In the genomic region with DNA sequence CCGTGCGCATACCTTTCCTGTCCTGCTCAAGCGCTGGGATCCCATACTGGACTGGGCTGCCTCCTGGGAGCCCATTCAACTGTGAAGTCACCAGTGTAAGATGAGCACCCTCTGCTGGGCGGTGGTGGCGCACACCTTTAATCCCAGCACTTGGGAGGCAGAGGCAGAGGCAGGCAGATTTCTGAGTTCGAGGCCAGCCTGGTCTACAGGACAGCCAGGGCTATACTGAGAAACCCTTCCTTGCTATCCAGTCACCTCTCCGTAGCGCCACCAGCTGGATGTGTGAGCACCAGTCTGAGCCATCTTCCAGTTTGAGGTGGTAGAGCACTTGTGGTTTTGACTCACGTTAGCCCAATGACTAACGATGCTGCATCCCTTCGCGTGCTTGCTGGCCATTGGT, we compare ENCODE assay signal across 11 mouse cellular contexts. TPM values are rescaled to one million over a fixed set of nuclear protein-coding genes. Genes with fewer than 3 reads are reported as not detected.
DNase-seq lines count a peak whose midpoint lies in the region; ATAC-seq and TF ChIP-seq lines count a peak whose summit lies in the region.
"Had no signal": no experiment of that assay in that cellular context is flagged by ENCODE, and none has a peak within 500 bp of the region (broad histone marks: within the 10 kb centered on the region; RNA-seq: fewer than 3 reads in every experiment).

No protein-coding gene starts in this region.

- H3K9ac ChIP-seq in liver, adult 2 months (ENCODE audit: low read depth, low read length): no peak overlapping the region
- H3K9ac ChIP-seq in liver, embryonic 12.5 days: no peak overlapping the region

- no peaks in the 10 kb centered on the region for H3K9me3 ChIP-seq in liver, embryonic 12.5 days (replicated peaks)

- H3K36me3 ChIP-seq in liver, adult 2 months (ENCODE audit: control insufficient read depth, insufficient read depth, low read length): no peaks in the 10 kb centered on the region
- peaks cover 6% of the 10 kb centered on the region for H3K36me3 ChIP-seq in liver, embryonic 12.5 days

- no peak overlapping the region for H3K4me2 ChIP-seq in liver, embryonic 12.5 days

- no peak for ATAC-seq in liver, embryonic 12.5 days
- 0 out of 2 replicates have a peak, but pooled peaks have one; percentile 42 for ATAC-seq in megakaryocyte-erythroid progenitor cell, adult 5-6 weeks (replicated peaks; ENCODE audit: low FRiP score, low TSS enrichment, poor library complexity, severe bottlenecking)

- peaks cover 8% of the 10 kb centered on the region for H3K79me2 ChIP-seq in liver, adult 2 months (ENCODE audit: control insufficient read depth, insufficient read depth, low read length)

- H3K4me1 ChIP-seq in liver, adult 2 months (ENCODE audit: control insufficient read depth, insufficient read depth, low read length): peaks cover 7% of the 10 kb centered on the region; the same call in 1 of the 2 replicates
- peaks cover 29% of the 10 kb centered on the region for H3K4me1 ChIP-seq in liver, embryonic 12.5 days

- no peak overlapping the region for H3K27ac ChIP-seq in liver, adult 2 months (replicated peaks; ENCODE audit: insufficient read depth, low read depth, low read length)
- H3K27ac ChIP-seq in liver, embryonic 12.5 days: no peak overlapping the region
- H3K27ac ChIP-seq: macrophage had no signal

- peak; percentile 28 to 53 for DNase-seq in adrenal gland, adult (ENCODE audit: inconsistent age in 2 of 2, low spot score in 1 of 2)
- DNase-seq in adrenal gland, postnatal 4 days (ENCODE audit: low spot score in 2 of 2): no peak
- DNase-seq in liver, adult 2 months (ENCODE audit: extremely low read depth, low read depth, low spot score): no peak
- DNase-seq in adrenal gland, postnatal 36 days: peak; percentile 16 to 22
- no peak for DNase-seq in gastrocnemius, postnatal 10 days
- DNase-seq in gastrocnemius, adult 8-10 months (ENCODE audit: low spot score in 2 of 2): no peak

- TF ChIP-seq POLR2A in liver, adult 2 months (IDR thresholded peaks at IDR 0.05; ENCODE audit: extremely low read depth, insufficient read depth, low read length): no peak

- WGBS in liver, adult 2 months: 64% methylated on average over 12 of the region's 12 CpGs
- 55% methylated on average over 12 of the region's 12 CpGs for WGBS in liver, embryonic 12.5 days (ENCODE audit: insufficient replicate concordance)

- TF ChIP-seq CTCF in liver, adult 2 months (IDR thresholded peaks at IDR 0.05; ENCODE audit: low read depth, low read length): peak; percentile 39

- no peak overlapping the region for H3K4me3 ChIP-seq in liver, adult 2 months (ENCODE audit: insufficient read depth, low read depth, low read length)
- H3K4me3 ChIP-seq in liver, embryonic 12.5 days: no peak overlapping the region

- no peaks in the 10 kb centered on the region for H3K27me3 ChIP-seq in liver, adult 2 months (ENCODE audit: control insufficient read depth, insufficient read depth, low read length)
- no peaks in the 10 kb centered on the region; the same call in 1 of the 2 replicates for H3K27me3 ChIP-seq in liver, embryonic 12.5 days (replicated peaks)

RNA-seq across cellular contexts. Expression of gene Snrpf, which starts 3.0 kb away (rescaled TPM):
- total RNA-seq in adrenal gland, postnatal 4 days (2021): 10 to 100 TPM; 22.7 to 23.7 TPM
- 13.5 and 14.5 TPM in 2 replicates for total RNA-seq in liver, adult 2 months (2014; rRNA removed)
- polyA plus RNA-seq in liver, adult 2 months (2012; rRNA removed): 13.7 and 15.1 TPM in 2 replicates
- 121 and 128 TPM in 2 replicates for polyA plus RNA-seq in liver, embryonic 12.5 days (2016; fragmentation: Nextera tagmentation; extraction: Ambion mirVana)
- 10 to 100 TPM; 15.3 to 17.3 TPM for total RNA-seq in adrenal gland, postnatal 36 days (2021)
- 264 and 276 TPM in 2 replicates for total RNA-seq in megakaryocyte-erythroid progenitor cell, adult 5-6 weeks (2014; fragmentation: Nextera tagmentation)
- total RNA-seq in megakaryocyte-erythroid progenitor cell, adult 5-6 weeks (2017): 328 and 443 TPM in 2 replicates
- total RNA-seq in gastrocnemius, postnatal 10 days (2021): 10 to 100 TPM; 14.3 to 14.9 TPM
- total RNA-seq in gastrocnemius, adult 8-10 months (2022): 10 to 100 TPM in 1 of 4 experiments, 1 to 10 TPM in 3; 6.2 to 10.4 (median 7.7) TPM

RNA-seq across cellular contexts. Expression of gene Ntn4, which starts 48.0 kb away (rescaled TPM):
- 10 to 100 TPM; 12.9 to 14.8 TPM for total RNA-seq in adrenal gland, postnatal 4 days (2021)
- total RNA-seq in liver, adult 2 months (2014; rRNA removed): 8.0 and 11.7 TPM in 2 replicates
- 3.1 and 4.0 TPM in 2 replicates for polyA plus RNA-seq in liver, adult 2 months (2012; rRNA removed)
- polyA plus RNA-seq in liver, embryonic 12.5 days (2016; fragmentation: Nextera tagmentation; extraction: Ambion mirVana): 0.17 and 0.26 TPM in 2 replicates
- 10 to 100 TPM; 14.7 to 15.2 TPM for total RNA-seq in adrenal gland, postnatal 36 days (2021)
- 14.0 and 14.9 TPM in 2 replicates for total RNA-seq in megakaryocyte-erythroid progenitor cell, adult 5-6 weeks (2014; fragmentation: Nextera tagmentation)
- total RNA-seq in megakaryocyte-erythroid progenitor cell, adult 5-6 weeks (2017): 8.7 and 24.8 TPM in 2 replicates
- 10 to 100 TPM; 10.3 to 12.3 TPM for total RNA-seq in gastrocnemius, postnatal 10 days (2021)
- 1 to 10 TPM; 4.6 to 7.7 (median 6.2) TPM for total RNA-seq in gastrocnemius, adult 8-10 months (2022)

RNA-seq across cellular contexts. Expression of gene Ccdc38, which starts 52.0 kb away (rescaled TPM):
- total RNA-seq in adrenal gland, postnatal 4 days (2021): not detected
- total RNA-seq in liver, adult 2 months (2014; rRNA removed): 0.07 and 0.28 TPM in 2 replicates
- 0.06 and 0.40 TPM in 2 replicates for polyA plus RNA-seq in liver, adult 2 months (2012; rRNA removed)
- 0.14 and 0.29 TPM in 2 replicates for polyA plus RNA-seq in liver, embryonic 12.5 days (2016; fragmentation: Nextera tagmentation; extraction: Ambion mirVana)
- not detected for total RNA-seq in adrenal gland, postnatal 36 days (2021)
- total RNA-seq in megakaryocyte-erythroid progenitor cell, adult 5-6 weeks (2014; fragmentation: Nextera tagmentation): not detected in 2 replicates
- total RNA-seq in megakaryocyte-erythroid progenitor cell, adult 5-6 weeks (2017): not detected in 2 replicates
- under 1 TPM; 0.07 to 0.09 TPM for total RNA-seq in gastrocnemius, postnatal 10 days (2021)
- total RNA-seq in gastrocnemius, adult 8-10 months (2022): not detected
- total RNA-seq: hematopoietic stem cell, adult 5-6 weeks had no signal
- polyA plus RNA-seq: macrophage had no signal

RNA-seq across cellular contexts. Expression of gene Amdhd1, which starts 52.6 kb away (rescaled TPM):
- 1 to 10 TPM in 1 of 2 experiments, under 1 TPM in 1; 0.36 to 4.0 TPM for total RNA-seq in adrenal gland, postnatal 4 days (2021)
- total RNA-seq in liver, adult 2 months (2014; rRNA removed): 185 and 255 TPM in 2 replicates
- polyA plus RNA-seq in liver, adult 2 months (2012; rRNA removed): 204 and 233 TPM in 2 replicates
- 6.3 and 6.9 TPM in 2 replicates for polyA plus RNA-seq in liver, embryonic 12.5 days (2016; fragmentation: Nextera tagmentation; extraction: Ambion mirVana)
- total RNA-seq in adrenal gland, postnatal 36 days (2021): under 1 TPM in 1 of 2 experiments, not detected in 1; 0.17 TPM
- not detected in 2 replicates for total RNA-seq in megakaryocyte-erythroid progenitor cell, adult 5-6 weeks (2014; fragmentation: Nextera tagmentation)
- total RNA-seq in megakaryocyte-erythroid progenitor cell, adult 5-6 weeks (2017): not detected in 2 replicates
- under 1 TPM in 1 of 2 experiments, not detected in 1; 0.18 TPM for total RNA-seq in gastrocnemius, postnatal 10 days (2021)
- not detected for total RNA-seq in gastrocnemius, adult 8-10 months (2022)
- total RNA-seq: common myeloid progenitor, adult 5-6 weeks; hematopoietic stem cell, adult 5-6 weeks had no signal

Comparison
In these comparisons a context has a peak if more than half of its experiments do, and no peak if none do; other contexts are left out.
1. DNase-seq: peak in adrenal gland, adult (2 of 2) and adrenal gland, postnatal 36 days (2 of 2); none in adrenal gland, postnatal 4 days (0 of 2), liver, adult 2 months (single experiment), gastrocnemius, postnatal 10 days (single experiment) and gastrocnemius, adult 8-10 months (0 of 2).
2. RNA of gene Snrpf, which starts 3.0 kb away (total RNA-seq): 264 to 443 TPM in megakaryocyte-erythroid progenitor cell, adult 5-6 weeks; 22.7 to 23.7 TPM in adrenal gland, postnatal 4 days, 15.3 to 17.3 TPM in adrenal gland, postnatal 36 days, 14.3 to 14.9 TPM in gastrocnemius, postnatal 10 days, 13.5 to 14.5 TPM in liver, adult 2 months and 6.2 to 10.4 TPM in gastrocnemius, adult 8-10 months; every median in the first group is over 10 times any median in the second.